Mouse (Mus musculus) adrenal gland, postnatal 14 days (tissue): ENCODE results near the gene Cpxm1. TPM values are rescaled to one million over a fixed set of nuclear protein-coding genes. Genes with fewer than 3 reads are reported as not detected.

Source experiments
- DNase-seq: peaks from one replicate; pipeline ENCODE4 v3.0.0; 2021; ENCODE audit warnings: mixed read lengths
- long read RNA-seq, 2 experiments: library from polyadenylated mRNA; stranded (forward); transcript quantifications; one replicate each; pipeline ENCODE4 v2.0.0; 2021
- total RNA-seq: library from RNA; stranded (reverse); gene quantifications from 2 replicates; pipeline ENCODE4 v1.2.3, GENCODE M21; 2021

Cpxm1 gene
- 10.2 and 12.2 TPM in 2 replicates for total RNA-seq
- long read RNA-seq, experiment 1, transcript Cpxm1-201 (14 exons, 2,366 nt), result major isoform, 14 of 16 reads
- long read RNA-seq, experiment 1, partial matches to known transcripts, result 2 of 16 reads
- long read RNA-seq, experiment 1, other reads (novel, unspliced or antisense), result 0 of 16 reads
- long read RNA-seq, experiment 2, transcript Cpxm1-201 (14 exons, 2,366 nt), result major isoform, 11 of 15 reads
- long read RNA-seq, experiment 2, partial matches to known transcripts, result 2 of 15 reads
- long read RNA-seq, experiment 2, other reads (novel, unspliced or antisense), result 2 of 15 reads

DNA sequence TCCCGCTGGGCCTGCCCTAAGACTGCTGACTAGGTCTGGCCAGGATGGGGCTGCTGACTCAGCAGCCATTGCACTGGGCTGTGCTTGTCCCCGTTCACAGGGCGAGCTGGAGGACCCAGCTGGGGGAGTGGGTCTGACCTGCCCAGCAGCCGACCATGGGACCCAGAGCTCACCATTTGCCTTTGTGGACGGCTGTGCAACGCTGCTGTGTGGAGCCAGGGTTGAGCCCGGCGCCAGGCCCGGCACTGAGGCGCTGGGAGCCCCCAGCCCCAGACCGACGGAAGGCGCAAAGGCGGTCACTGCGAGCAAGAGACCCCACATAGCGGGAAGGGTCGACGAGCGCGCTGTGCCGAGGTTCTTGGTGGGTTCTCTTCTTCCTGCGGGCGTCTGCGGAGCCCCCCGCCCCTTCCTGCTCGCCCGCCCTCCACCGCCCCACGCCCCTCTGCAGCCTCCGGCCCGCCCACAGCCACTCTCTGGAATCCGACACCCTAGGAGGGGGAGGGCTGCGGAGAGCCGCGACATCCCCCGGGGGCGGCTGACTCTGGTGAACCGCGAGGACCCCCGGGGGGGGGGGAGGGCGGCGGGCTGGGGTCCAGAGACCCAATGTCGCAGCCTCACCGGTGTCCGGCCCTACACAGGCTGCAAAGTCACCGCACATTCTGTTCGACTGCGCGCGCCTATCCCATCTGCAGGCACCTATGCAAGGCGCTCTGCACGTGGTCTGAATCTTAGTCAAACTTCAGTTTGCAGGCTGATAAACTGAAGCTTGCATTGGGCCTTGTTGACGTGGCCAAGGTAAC lies at the start of gene Cpxm1:
Gene Cpxm1 (minus strand): TSS at position 389 of the 800 bp plus-strand sequence.
- peak; percentile 44 for DNase-seq

DNA sequence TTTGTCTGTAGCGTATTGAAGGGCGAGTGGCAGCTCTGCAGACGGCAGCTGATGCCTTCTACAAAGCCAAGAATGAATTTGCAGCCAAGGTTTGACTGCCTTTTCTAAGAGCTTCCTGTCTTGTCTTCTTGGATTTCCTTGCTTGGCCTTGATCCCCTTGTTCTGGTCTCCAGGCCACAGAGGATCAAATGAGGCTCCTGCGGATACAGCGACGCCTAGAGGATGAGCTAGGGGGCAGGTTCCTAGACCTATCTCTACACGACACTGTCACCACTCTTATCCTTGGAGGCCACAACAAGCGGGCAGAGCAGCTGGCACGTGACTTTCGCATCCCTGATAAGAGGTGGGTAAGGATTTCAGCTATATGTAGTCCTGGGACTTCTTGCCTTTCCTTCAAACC lies 44.8 kb upstream of the Cpxm1 start:
- no peak for DNase-seq

DNA sequence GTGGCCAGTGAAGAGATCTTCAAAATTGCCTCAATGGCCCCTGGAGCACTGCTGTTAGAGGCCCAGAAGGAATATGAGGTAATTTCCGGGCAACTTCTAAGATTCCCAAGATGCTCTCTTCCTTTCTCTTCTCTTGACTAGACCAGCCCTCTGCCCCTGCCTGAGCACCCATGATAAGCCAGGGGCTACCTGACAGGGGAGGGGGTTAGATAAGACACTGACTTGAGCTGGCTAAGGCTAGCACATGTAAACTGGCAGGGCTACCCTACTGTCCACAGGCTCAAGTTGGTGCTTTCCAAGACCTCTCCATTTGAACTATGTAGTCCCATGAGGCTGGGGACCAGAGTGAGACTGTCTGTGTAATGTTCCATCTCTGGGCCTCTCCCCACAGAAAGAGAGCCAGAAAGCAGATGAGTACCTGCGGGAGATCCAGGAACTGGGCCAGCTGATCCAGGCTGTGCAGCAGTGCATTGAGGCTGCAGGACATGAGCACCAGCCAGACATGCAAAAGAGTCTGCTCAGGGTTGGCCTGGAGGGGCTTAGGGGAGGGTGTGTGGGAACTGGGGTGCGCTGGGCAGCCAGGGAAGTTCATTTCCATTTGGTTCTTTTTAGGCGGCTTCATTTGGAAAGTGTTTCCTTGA lies 42.6 kb upstream of the Cpxm1 start:
- DNase-seq, result no peak

GRCm38 (mm10) chr2:130438861-130439260 lies 41.5 kb upstream of the Cpxm1 start:
- DNase-seq, result no peak

DNA sequence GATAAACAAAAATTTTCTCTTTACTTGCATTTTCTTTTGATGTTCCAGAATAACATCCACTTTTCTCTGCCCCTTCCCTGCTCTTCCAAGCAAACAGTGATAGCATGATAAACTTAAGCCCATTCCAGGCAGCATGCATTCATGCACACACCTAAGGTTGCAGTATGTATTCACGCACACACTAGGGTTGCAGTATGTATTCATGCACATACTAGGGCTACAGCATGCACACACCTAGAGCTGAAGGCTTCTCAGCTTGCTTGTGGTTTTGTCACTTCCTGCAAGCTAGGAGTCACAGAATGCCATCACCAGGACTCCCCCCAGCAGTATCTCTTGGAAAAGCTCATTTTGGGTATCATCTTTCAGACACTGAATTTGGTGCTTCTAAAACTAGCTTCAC lies 39.4 kb upstream of the Cpxm1 start:
- no peak for DNase-seq

- peak; percentile 37 for DNase-seq
These were observed 35.8 kb upstream of the Cpxm1 start for GRCm38 (mm10) chr2:130433152-130433551.

DNA sequence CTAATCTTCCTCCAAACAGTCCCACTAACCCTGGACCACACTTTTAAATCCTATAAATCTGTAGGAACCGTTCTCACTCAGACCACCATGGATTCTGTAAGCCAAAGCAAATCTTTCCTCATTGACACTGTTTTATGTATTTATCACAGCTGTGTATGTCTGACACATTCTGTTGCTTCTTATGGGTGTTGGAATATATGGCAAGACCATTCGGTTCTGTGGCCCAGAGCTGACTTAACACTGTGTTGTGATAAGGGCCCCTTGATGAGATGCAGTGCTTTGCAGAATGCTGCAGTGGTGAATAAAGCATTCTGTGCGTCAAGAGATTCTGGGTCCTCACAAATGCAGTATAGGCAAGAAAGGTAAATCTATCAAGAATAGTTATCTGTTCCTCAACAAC lies 34.8 kb upstream of the Cpxm1 start:
- DNase-seq, result no peak

GRCm38 (mm10) chr2:130430484-130430883 lies 33.1 kb upstream of the Cpxm1 start:
- no peak for DNase-seq

DNA sequence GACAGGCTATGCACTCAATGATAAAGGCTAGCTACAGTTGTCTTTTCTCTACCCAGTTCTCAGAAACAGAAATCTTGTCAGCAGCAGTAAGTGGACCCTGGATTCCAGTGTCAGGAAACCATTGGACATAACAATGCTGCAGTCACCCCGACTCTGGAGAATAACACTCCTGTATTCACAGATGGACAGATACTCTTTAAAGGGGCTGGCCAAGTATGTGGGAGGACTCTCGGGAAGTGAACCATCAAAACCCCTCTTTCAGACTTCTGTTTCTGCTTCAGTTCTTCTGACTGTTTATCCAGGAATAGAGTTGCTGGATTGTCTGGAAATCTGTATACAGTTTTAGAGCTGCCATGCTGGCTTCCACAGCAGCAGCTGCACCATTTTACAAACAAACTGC lies 32.5 kb upstream of the Cpxm1 start:
- DNase-seq, result no peak

DNA sequence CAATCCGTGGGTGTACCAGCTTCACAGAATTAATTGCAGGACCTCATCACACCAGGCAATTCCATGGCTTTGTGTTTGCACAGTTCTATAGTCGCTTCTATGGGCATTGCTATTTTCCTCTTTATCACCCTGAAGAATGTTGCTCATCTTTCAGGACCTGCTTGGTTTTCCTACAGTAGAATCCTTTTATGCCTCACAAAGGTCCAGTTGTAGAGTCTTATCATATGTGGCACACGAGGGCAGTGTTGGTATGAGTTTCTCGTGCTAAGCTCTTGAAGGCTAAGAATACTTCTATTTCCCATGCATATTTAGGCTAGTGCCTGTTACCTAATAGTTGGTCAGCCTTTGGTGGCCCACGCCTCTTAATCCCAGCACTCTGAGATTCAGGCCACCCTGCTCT lies 27.7 kb upstream of the Cpxm1 start:
- no peak for DNase-seq

- peak; percentile 96 for DNase-seq
These were observed 26.9 kb upstream of the Cpxm1 start, which contains the start of the genes Vps16 and Pced1a for GRCm38 (mm10) chr2:130424126-130424853. Gene Vps16 (plus strand): TSS chr2:130424339. Gene Pced1a (minus strand): TSS chr2:130424701.

GRCm38 (mm10) chr2:130423397-130424125 lies 26.2 kb upstream of the Cpxm1 start:
- peak; percentile 90 for DNase-seq

GRCm38 (mm10) chr2:130421781-130422620 lies 24.6 kb upstream of the Cpxm1 start:
- DNase-seq, result no peak

DNA sequence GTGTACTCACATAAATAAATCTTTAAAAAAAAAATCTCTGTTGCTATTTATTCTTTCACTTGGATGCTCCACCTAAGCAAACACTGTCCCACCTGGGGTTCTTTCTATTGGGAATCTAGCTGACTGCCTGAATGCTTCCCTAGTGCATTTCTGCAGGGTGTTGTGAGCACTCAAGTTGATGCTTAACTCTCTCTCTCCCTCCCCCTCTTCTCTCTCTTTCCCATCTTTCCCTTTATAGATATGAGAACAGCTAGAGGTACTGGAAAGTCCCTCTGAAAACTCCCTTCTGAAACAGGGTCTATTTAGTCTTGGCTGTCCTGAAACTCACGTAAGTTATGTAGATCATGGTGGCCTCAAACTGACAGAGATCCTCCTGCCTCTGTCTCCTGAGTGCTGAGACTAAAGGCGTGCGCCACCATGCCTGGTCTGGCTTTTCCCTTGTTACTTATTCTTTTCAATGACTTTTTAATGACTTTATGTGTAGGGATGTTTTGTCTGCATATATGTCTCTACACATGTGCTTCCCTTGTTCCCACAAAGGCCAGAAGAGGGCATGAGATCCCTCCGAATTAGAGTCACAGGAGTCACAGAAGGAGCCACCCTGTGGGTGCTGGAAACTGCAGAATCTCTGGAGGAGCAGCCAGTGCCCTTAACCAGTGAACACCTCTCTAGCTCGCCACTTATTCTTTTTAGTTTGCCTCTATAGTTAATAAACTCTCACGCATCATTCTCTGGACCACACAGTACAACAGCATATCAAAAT lies 16.9 kb upstream of the Cpxm1 start:
- no peak for DNase-seq

DNA sequence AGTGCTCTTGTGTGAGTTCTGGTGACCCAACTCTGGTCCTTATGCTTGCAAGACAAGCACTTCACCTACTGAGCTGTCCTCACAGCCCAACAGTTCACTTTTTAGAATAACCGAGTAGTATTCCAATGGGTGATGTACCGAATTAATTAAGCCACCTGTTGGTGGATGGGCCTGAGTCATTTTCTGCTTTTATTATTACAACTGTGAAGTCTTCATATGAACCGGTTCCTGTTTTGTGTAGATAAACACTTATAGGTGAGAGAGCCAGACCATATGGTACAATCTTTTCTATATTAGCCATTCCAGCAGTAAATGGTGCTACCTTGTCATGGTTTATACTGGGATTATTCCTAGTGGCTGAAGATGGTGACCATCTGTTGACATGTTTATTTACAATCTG lies 15.4 kb upstream of the Cpxm1 start:
- no peak for DNase-seq

GRCm38 (mm10) chr2:130411558-130412495 lies 14.5 kb upstream of the Cpxm1 start:
- peak; percentile 93 for DNase-seq

- DNase-seq, result no peak
These were observed 10.8 kb upstream of the Cpxm1 start for GRCm38 (mm10) chr2:130408194-130408593.

DNA sequence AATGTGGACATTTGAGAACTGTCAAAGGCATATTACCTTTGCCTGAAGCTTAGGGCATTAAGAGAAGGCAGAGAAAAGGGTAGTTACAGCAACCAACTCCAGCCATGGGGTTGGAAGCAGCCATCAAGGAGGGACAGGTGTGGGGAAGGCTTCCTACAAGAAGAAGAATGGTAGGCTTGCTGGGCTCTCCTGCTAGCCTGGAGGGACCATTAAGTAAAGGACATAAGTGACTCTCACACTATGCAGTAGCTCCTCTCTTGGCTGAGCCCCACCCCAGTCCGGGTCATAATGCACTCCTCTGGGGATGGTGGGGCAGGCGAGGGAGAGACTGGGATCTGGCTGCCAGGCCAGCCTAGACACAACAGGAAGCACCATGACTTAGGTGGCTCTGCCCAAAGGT lies 8.8 kb upstream of the Cpxm1 start, which contains the start of gene Tmem239:
Gene Tmem239 (plus strand): TSS at position 301 of the 400 bp plus-strand sequence.
- no peak for DNase-seq

- no peak for DNase-seq
These were observed 7.6 kb upstream of the Cpxm1 start, which contains the start of the genes Gm28372 and 1700020A23Rik for GRCm38 (mm10) chr2:130404939-130405338. Gene Gm28372 (plus strand): TSS chr2:130405239. Gene 1700020A23Rik (plus strand): TSS chr2:130405259.
